Mouse (Mus musculus): ENCODE data around the gene Mettl7b. TPM values are rescaled to one million over a fixed set of nuclear protein-coding genes. Genes with fewer than 3 reads are reported as not detected.

Gene Mettl7b
- polyA plus RNA-seq, 1 experiment: not detected

DNA sequence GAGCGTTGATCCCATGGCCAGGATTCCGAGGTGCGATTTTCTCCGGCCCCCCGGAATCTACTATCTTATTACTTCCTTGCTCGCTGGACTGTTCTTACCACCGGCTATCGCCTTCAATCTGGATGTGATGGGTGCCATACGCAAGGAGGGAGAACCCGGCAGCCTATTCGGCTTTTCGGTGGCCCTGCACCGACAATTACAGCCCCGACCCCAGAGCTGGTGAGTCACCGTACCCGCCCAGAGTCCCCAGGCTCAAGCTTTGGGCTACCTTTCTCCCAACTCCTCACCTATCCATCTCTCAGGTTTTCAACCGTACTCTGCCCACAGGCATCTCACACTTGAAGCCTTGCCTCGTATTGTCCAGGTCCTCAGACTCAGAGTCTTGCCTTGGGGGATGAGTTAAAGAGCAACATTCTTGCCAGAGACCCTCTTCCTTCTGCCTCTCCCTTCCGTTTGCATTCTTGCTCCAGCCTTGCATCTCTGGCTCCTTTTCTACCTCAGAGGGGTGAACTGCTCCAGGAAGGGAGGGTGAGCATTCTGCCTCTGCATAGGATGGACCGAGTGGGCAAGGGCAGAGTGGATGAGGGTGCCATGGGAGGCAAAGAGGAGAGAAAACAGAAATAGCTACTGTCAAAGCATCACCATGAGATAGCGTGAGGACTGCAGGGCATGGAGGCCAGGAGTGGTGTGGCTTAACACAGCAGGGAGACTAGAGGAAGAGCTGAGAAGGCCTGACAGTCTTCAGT lies 26.6 kb downstream of the Mettl7b start:
- Histone ChIP-seq H3K79me3 (ENCODE audit: low read depth) (peaks cover 35% of the 10 kb centered on the region), H3K79me2 (ENCODE audit: control insufficient read depth, insufficient read depth) (peaks cover 54% of the 10 kb centered on the region), H3K27me3 (ENCODE audit: control insufficient read depth, insufficient read depth, insufficient read length) (no peaks in the 10 kb centered on the region), H3ac (ENCODE audit: control insufficient read depth, insufficient read length, low read depth) (peak overlapping the region; percentile 84), H3K4me3 (ENCODE audit: insufficient read depth, poor library complexity, severe bottlenecking) (peak overlapping the region; percentile 54), H3K36me3 (ENCODE audit: control insufficient read depth, insufficient read depth) (no peaks in the 10 kb centered on the region)
- TF ChIP-seq MYOG (IDR thresholded peaks at IDR 0.05; ENCODE audit: control insufficient read depth, extremely low read depth, insufficient read length): no peak
- no peak for TF ChIP-seq CEBPB (IDR thresholded peaks at IDR 0.05; ENCODE audit: low read depth)
- no peak for TF ChIP-seq MAX (IDR thresholded peaks at IDR 0.05)
- no peak for TF ChIP-seq FOSL1 (IDR thresholded peaks at IDR 0.05; ENCODE audit: insufficient read depth, low read length, poor library complexity, severe bottlenecking)

DNA sequence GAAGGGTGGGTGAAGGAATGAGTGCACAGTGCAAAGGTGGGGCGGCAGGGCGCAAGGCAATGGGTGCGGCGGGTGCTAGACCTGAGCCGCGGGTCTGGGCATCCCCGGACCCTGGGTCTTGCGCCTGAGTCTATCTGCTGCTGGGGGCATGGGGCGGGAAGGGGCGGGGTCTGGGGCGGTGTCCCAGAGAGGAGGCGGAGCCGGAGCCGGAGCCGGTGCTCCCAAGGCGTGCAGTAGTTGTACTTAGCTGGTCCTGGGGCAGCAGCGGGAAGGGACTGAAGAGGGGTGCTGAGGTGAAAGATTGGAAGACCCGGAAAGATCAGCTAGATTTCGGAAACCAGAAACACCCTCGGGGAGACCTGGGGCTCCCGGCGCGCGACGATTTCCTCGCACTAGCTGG lies 27.2 kb downstream of the Mettl7b start, which contains the start of gene Itga7:
TSS of gene Itga7 (plus strand) at position 245 of the 400 bp plus-strand sequence.
- H3ac ChIP-seq (ENCODE audit: control insufficient read depth, insufficient read length, low read depth): peak within 1 kb of the TSS; percentile 84
- H3K36me3 ChIP-seq (ENCODE audit: control insufficient read depth, insufficient read depth): no peaks in the 10 kb centered on the region
- H3K4me3 ChIP-seq (ENCODE audit: insufficient read depth, poor library complexity, severe bottlenecking): peak within 1 kb of the TSS; percentile 54
- TF ChIP-seq CTCF (IDR thresholded peaks at IDR 0.05; ENCODE audit: control insufficient read depth, insufficient read depth, insufficient read length) (no peak), MYOG (IDR thresholded peaks at IDR 0.05; ENCODE audit: control insufficient read depth, extremely low read depth, insufficient read length) (no peak), CEBPB (IDR thresholded peaks at IDR 0.05; ENCODE audit: low read depth) (no peak), FOSL1 (IDR thresholded peaks at IDR 0.05; ENCODE audit: insufficient read depth, low read length, poor library complexity, severe bottlenecking) (no peak), USF1 (IDR thresholded peaks at IDR 0.05; ENCODE audit: low read depth) (no peak)
- H3K79me3 ChIP-seq (ENCODE audit: low read depth): peaks cover 32% of the 10 kb centered on the region
- peaks cover 49% of the 10 kb centered on the region for H3K79me2 ChIP-seq (ENCODE audit: control insufficient read depth, insufficient read depth)
- no peaks in the 10 kb centered on the region for H3K27me3 ChIP-seq (ENCODE audit: control insufficient read depth, insufficient read depth, insufficient read length)

DNA sequence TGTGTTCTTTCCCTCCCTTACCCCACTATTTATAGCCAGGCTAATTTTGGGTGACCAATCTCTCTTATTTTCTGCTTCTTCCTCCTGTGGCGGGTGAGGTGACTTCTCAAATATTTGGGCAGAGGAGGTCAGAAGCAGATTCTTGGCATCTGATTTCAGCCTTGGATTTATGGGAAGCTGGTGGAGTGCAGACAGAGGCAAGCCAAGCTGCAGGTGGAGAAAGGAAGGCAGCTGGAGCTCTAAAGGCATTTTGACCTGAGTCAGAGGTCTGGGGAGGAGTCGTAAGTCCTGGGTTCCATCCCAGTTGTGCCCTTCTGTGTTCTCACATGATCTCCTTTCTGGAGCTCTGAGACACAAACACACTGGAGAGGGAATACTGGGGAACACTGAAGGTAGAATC lies 29.3 kb downstream of the Mettl7b start:
- Histone ChIP-seq H3K36me3 (ENCODE audit: control insufficient read depth, insufficient read depth) (no peaks in the 10 kb centered on the region), H3K79me3 (ENCODE audit: low read depth) (peaks cover 19% of the 10 kb centered on the region), H3K4me3 (ENCODE audit: insufficient read depth, poor library complexity, severe bottlenecking) (no peak overlapping the region), H3K27me3 (ENCODE audit: control insufficient read depth, insufficient read depth, insufficient read length) (no peaks in the 10 kb centered on the region), H3ac (ENCODE audit: control insufficient read depth, insufficient read length, low read depth) (no peak overlapping the region), H3K79me2 (ENCODE audit: control insufficient read depth, insufficient read depth) (peaks cover 28% of the 10 kb centered on the region)
- TF ChIP-seq MYOG (IDR thresholded peaks at IDR 0.05; ENCODE audit: control insufficient read depth, extremely low read depth, insufficient read length): no peak
- TF ChIP-seq MAX (IDR thresholded peaks at IDR 0.05): peak; percentile 14
- peak; percentile 78 for TF ChIP-seq MYOD1 (IDR thresholded peaks at IDR 0.05; ENCODE audit: control insufficient read depth, insufficient read length, low read depth)

- Histone ChIP-seq H3ac (ENCODE audit: control insufficient read depth, insufficient read length, low read depth) (no peak overlapping the region), H3K27me3 (ENCODE audit: control insufficient read depth, insufficient read depth, insufficient read length) (no peaks in the 10 kb centered on the region), H3K36me3 (ENCODE audit: control insufficient read depth, insufficient read depth) (no peaks in the 10 kb centered on the region), H3K79me3 (ENCODE audit: low read depth) (peaks cover 7% of the 10 kb centered on the region), H3K79me2 (ENCODE audit: control insufficient read depth, insufficient read depth) (peaks cover 13% of the 10 kb centered on the region), H3K4me3 (ENCODE audit: insufficient read depth, poor library complexity, severe bottlenecking) (no peak overlapping the region)
- TF ChIP-seq USF1 (IDR thresholded peaks at IDR 0.05; ENCODE audit: low read depth) (no peak), MYOD1 (IDR thresholded peaks at IDR 0.05; ENCODE audit: control insufficient read depth, insufficient read length, low read depth) (no peak), CTCF (IDR thresholded peaks at IDR 0.05; ENCODE audit: control insufficient read depth, insufficient read depth, insufficient read length) (no peak), CEBPB (IDR thresholded peaks at IDR 0.05; ENCODE audit: low read depth) (no peak), FOSL1 (IDR thresholded peaks at IDR 0.05; ENCODE audit: insufficient read depth, low read length, poor library complexity, severe bottlenecking) (no peak), MYOG (IDR thresholded peaks at IDR 0.05; ENCODE audit: control insufficient read depth, extremely low read depth, insufficient read length) (no peak), MAX (IDR thresholded peaks at IDR 0.05) (no peak)
Measured at GRCm38 (mm10) chr10:128929638-128930378, 31.0 kb downstream of the Mettl7b start.

DNA sequence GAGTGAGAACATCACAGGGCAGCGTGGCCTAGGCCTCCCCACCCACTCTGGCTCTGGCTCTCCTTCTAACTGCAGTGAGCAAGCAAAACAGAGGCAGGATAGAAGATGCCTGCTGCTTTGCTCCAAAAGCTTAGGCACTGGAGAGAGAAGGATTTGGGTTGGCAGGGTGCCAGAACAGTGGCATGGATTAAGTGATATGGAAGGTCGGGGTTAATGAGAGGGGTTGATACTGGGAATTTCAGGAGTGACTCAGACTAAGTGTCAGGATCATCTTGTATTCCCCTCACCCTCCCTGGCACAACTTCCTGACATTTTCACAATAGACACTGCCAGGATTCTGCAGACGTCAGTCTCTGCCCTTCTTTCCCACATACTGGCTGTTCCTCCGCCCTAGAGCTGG lies 32.4 kb downstream of the Mettl7b start:
- no peak for TF ChIP-seq FOSL1 (IDR thresholded peaks at IDR 0.05; ENCODE audit: insufficient read depth, low read length, poor library complexity, severe bottlenecking)
- no peak overlapping the region for H3K4me3 ChIP-seq (ENCODE audit: insufficient read depth, poor library complexity, severe bottlenecking)
- H3K36me3 ChIP-seq (ENCODE audit: control insufficient read depth, insufficient read depth): no peaks in the 10 kb centered on the region
- no peaks in the 10 kb centered on the region for H3K27me3 ChIP-seq (ENCODE audit: control insufficient read depth, insufficient read depth, insufficient read length)
- H3K79me3 ChIP-seq (ENCODE audit: low read depth): no peaks in the 10 kb centered on the region
- H3K79me2 ChIP-seq (ENCODE audit: control insufficient read depth, insufficient read depth): peaks cover 15% of the 10 kb centered on the region
- no peak overlapping the region for H3ac ChIP-seq (ENCODE audit: control insufficient read depth, insufficient read length, low read depth)

- peak within 1 kb of the TSS; percentile 91 for H3ac ChIP-seq (ENCODE audit: control insufficient read depth, insufficient read length, low read depth)
- TF ChIP-seq MYOD1 (IDR thresholded peaks at IDR 0.05; ENCODE audit: control insufficient read depth, insufficient read length, low read depth): no peak
- TF ChIP-seq USF1 (IDR thresholded peaks at IDR 0.05; ENCODE audit: low read depth): no peak
- no peak for TF ChIP-seq MAX (IDR thresholded peaks at IDR 0.05)
- TF ChIP-seq MYOG (IDR thresholded peaks at IDR 0.05; ENCODE audit: control insufficient read depth, extremely low read depth, insufficient read length): no peak
- no peak for TF ChIP-seq CEBPB (IDR thresholded peaks at IDR 0.05; ENCODE audit: low read depth)
- no peak for TF ChIP-seq FOSL1 (IDR thresholded peaks at IDR 0.05; ENCODE audit: insufficient read depth, low read length, poor library complexity, severe bottlenecking)
- no peak for TF ChIP-seq CTCF (IDR thresholded peaks at IDR 0.05; ENCODE audit: control insufficient read depth, insufficient read depth, insufficient read length)
Measured at GRCm38 (mm10) chr10:128923935-128924334, 36.9 kb downstream of the Mettl7b start, which contains the start of gene Bloc1s1. TSS of gene Bloc1s1 (minus strand) at chr10:128924035.

More at GRCm38 (mm10) chr10:128923935-128924334, 36.9 kb downstream of the Mettl7b start, which contains the start of gene Bloc1s1:
- H3K36me3 ChIP-seq (ENCODE audit: control insufficient read depth, insufficient read depth): peaks cover 1% of the 10 kb centered on the region
- H3K4me3 ChIP-seq (ENCODE audit: insufficient read depth, poor library complexity, severe bottlenecking): peak within 1 kb of the TSS; percentile 36
- H3K27me3 ChIP-seq (ENCODE audit: control insufficient read depth, insufficient read depth, insufficient read length): no peaks in the 10 kb centered on the region
- H3K79me3 ChIP-seq (ENCODE audit: low read depth): no peaks in the 10 kb centered on the region
- peaks cover 23% of the 10 kb centered on the region for H3K79me2 ChIP-seq (ENCODE audit: control insufficient read depth, insufficient read depth)

Data from C2C12 (cell line).